Comparison of ENCODE assay signal across 8 mouse cellular contexts in genomic region chr11:119022068-119022894, GRCm38 (mm10). TPM values are rescaled to one million over a fixed set of nuclear protein-coding genes. Genes with fewer than 3 reads are reported as not detected.
A peak's percentile ranks its signal among the peaks of the same experiment; 100 is the strongest.
DNase-seq lines count a peak whose midpoint lies in the region; ATAC-seq and TF ChIP-seq lines count a peak whose summit lies in the region.

No protein-coding gene starts in this region.

- 4% methylated on average over 42 of the region's 42 CpGs for WGBS in kidney, embryonic 16.5 days
- WGBS in hindbrain, embryonic 15.5 days: 5% methylated on average over 42 of the region's 42 CpGs
- 5% methylated on average over 42 of the region's 42 CpGs for WGBS in midbrain, postnatal 0 days

- peaks cover 40% of the 10 kb centered on the region for H3K4me1 ChIP-seq in kidney, embryonic 16.5 days (ENCODE audit: insufficient read depth, low read length)
- peaks cover 2% of the 10 kb centered on the region; the same call in 1 of the 2 replicates for H3K4me1 ChIP-seq in brown adipose tissue, adult 24 weeks (ENCODE audit: control insufficient read depth, insufficient read depth, insufficient read length, low read length)
- H3K4me1 ChIP-seq in hindbrain, embryonic 15.5 days (replicated peaks): peaks cover 48% of the 10 kb centered on the region
- H3K4me1 ChIP-seq in midbrain, postnatal 0 days (ENCODE audit: insufficient read depth, low read length): peaks cover 16% of the 10 kb centered on the region; the same call in 1 of the 2 replicates

- H3K36me3 ChIP-seq in kidney, embryonic 16.5 days (ENCODE audit: insufficient read depth, low read length): peaks cover 13% of the 10 kb centered on the region
- peaks cover 3% of the 10 kb centered on the region for H3K36me3 ChIP-seq in hindbrain, embryonic 15.5 days
- H3K36me3 ChIP-seq in midbrain, postnatal 0 days (ENCODE audit: insufficient read depth, low read length): peaks cover 9% of the 10 kb centered on the region

- no peak for DNase-seq in kidney, postnatal 25 days
- no peak for DNase-seq in midbrain, postnatal 0 days (ENCODE audit: low spot score)
- DNase-seq in urinary bladder, postnatal 14 days (ENCODE audit: low spot score): no peak
- no peak for DNase-seq in spleen, postnatal 10 days (ENCODE audit: low spot score in 2 of 2)
- DNase-seq in right cerebral cortex, adult 18-20 months: no peak

- H3K9ac ChIP-seq in kidney, embryonic 16.5 days (replicated peaks; ENCODE audit: low read length): peak overlapping the region; percentile 92
- H3K9ac ChIP-seq in hindbrain, embryonic 15.5 days: peak overlapping the region; percentile 83
- H3K9ac ChIP-seq in midbrain, postnatal 0 days (replicated peaks; ENCODE audit: low read length, poor library complexity, severe bottlenecking): peak overlapping the region; percentile 83

- no peaks in the 10 kb centered on the region for H3K9me3 ChIP-seq in kidney, embryonic 16.5 days (ENCODE audit: low read length)
- H3K9me3 ChIP-seq in hindbrain, embryonic 15.5 days: no peaks in the 10 kb centered on the region
- no peaks in the 10 kb centered on the region for H3K9me3 ChIP-seq in midbrain, postnatal 0 days (ENCODE audit: low read length)

- peak overlapping the region; percentile 83 for H3K4me2 ChIP-seq in kidney, embryonic 16.5 days (replicated peaks; ENCODE audit: low read depth, low read length)
- peak overlapping the region; percentile 91 for H3K4me2 ChIP-seq in hindbrain, embryonic 15.5 days
- H3K4me2 ChIP-seq in midbrain, postnatal 0 days (ENCODE audit: low read depth, low read length, poor library complexity, severe bottlenecking): peak overlapping the region; percentile 90

- peak overlapping the region; percentile 88 for H3K4me3 ChIP-seq in kidney, embryonic 16.5 days (ENCODE audit: low read length)
- H3K4me3 ChIP-seq in brown adipose tissue, adult 24 weeks (ENCODE audit: insufficient read depth, low read depth, low read length): peak overlapping the region; percentile 91
- peak overlapping the region; percentile 79 for H3K4me3 ChIP-seq in hindbrain, embryonic 15.5 days
- peak overlapping the region; percentile 92 for H3K4me3 ChIP-seq in midbrain, postnatal 0 days (ENCODE audit: low read depth, low read length)

- H3K27me3 ChIP-seq in kidney, embryonic 16.5 days (ENCODE audit: insufficient read depth, low read length): peaks cover 17% of the 10 kb centered on the region
- no peaks in the 10 kb centered on the region for H3K27me3 ChIP-seq in hindbrain, embryonic 15.5 days
- peaks cover 3% of the 10 kb centered on the region; the same call in 1 of the 2 replicates for H3K27me3 ChIP-seq in midbrain, postnatal 0 days (ENCODE audit: insufficient read depth, low read length)

- peak; percentile 67 for TF ChIP-seq CTCF in midbrain, postnatal 0 days (IDR thresholded peaks at IDR 0.05)

- peak overlapping the region; percentile 90 for H3K27ac ChIP-seq in kidney, embryonic 16.5 days (ENCODE audit: low read length)
- H3K27ac ChIP-seq in brown adipose tissue, adult 24 weeks (replicated peaks; ENCODE audit: low read depth, low read length): no peak overlapping the region
- H3K27ac ChIP-seq in hindbrain, embryonic 15.5 days (replicated peaks): peak overlapping the region; percentile 85
- H3K27ac ChIP-seq in midbrain, postnatal 0 days (ENCODE audit: low read depth, low read length): peak overlapping the region; percentile 70

- ATAC-seq in kidney, embryonic 16.5 days (ENCODE audit: low FRiP score, low TSS enrichment): no peak
- no peak; the same call in 1 of the 2 replicates for ATAC-seq in hindbrain, embryonic 15.5 days (ENCODE audit: low FRiP score, low read depth)
- no peak for ATAC-seq in midbrain, postnatal 0 days (ENCODE audit: low FRiP score)

RNA-seq across cellular contexts. Expression of gene Cbx2, which starts 0.5 kb away (rescaled TPM):
- 35.5 and 37.3 TPM in 2 replicates for polyA plus RNA-seq in kidney, embryonic 16.5 days (2015; fragmentation: Nextera tagmentation; extraction: Ambion mirVana)
- polyA plus RNA-seq in brown adipose tissue, adult 24 weeks (2012; ENCODE audit: insufficient read depth, insufficient read length, missing spikeins): 0.91 and 1.1 TPM in 2 replicates
- 15.3 and 17.1 TPM in 2 replicates for polyA plus RNA-seq in hindbrain, embryonic 15.5 days (2015; fragmentation: Nextera tagmentation; extraction: Ambion mirVana)
- 9.6 and 10.6 TPM in 2 replicates for total RNA-seq in midbrain, postnatal 0 days (2014; rRNA removed)
- polyA plus RNA-seq in midbrain, postnatal 0 days (2015; fragmentation: Nextera tagmentation; extraction: Ambion mirVana): 5.6 and 6.7 TPM in 2 replicates

RNA-seq across cellular contexts. Expression of gene Cbx8, which starts 18.5 kb away (rescaled TPM):
- polyA plus RNA-seq in kidney, embryonic 16.5 days (2015; fragmentation: Nextera tagmentation; extraction: Ambion mirVana): 8.2 and 8.5 TPM in 2 replicates
- polyA plus RNA-seq in brown adipose tissue, adult 24 weeks (2012; ENCODE audit: insufficient read depth, insufficient read length, missing spikeins): 4.7 and 9.1 TPM in 2 replicates
- 8.6 and 10.0 TPM in 2 replicates for polyA plus RNA-seq in hindbrain, embryonic 15.5 days (2015; fragmentation: Nextera tagmentation; extraction: Ambion mirVana)
- 14.9 and 15.5 TPM in 2 replicates for total RNA-seq in midbrain, postnatal 0 days (2014; rRNA removed)
- 6.8 and 7.6 TPM in 2 replicates for polyA plus RNA-seq in midbrain, postnatal 0 days (2015; fragmentation: Nextera tagmentation; extraction: Ambion mirVana)

RNA-seq across cellular contexts. Expression of gene Enpp7, which starts 34.3 kb away (rescaled TPM):
- polyA plus RNA-seq in kidney, embryonic 16.5 days (2015; fragmentation: Nextera tagmentation; extraction: Ambion mirVana): not detected in 2 replicates
- polyA plus RNA-seq in brown adipose tissue, adult 24 weeks (2012; ENCODE audit: insufficient read depth, insufficient read length, missing spikeins): not detected in 2 replicates
- not detected in 2 replicates for polyA plus RNA-seq in hindbrain, embryonic 15.5 days (2015; fragmentation: Nextera tagmentation; extraction: Ambion mirVana)
- total RNA-seq in midbrain, postnatal 0 days (2014; rRNA removed): not detected in 2 replicates
- not detected in 2 replicates for polyA plus RNA-seq in midbrain, postnatal 0 days (2015; fragmentation: Nextera tagmentation; extraction: Ambion mirVana)
